Mouse (Mus musculus) cortical plate, adult 2 months (tissue): ENCODE measurements around the gene Ap5b1.

Source experiments
- CTCF ChIP-seq: fragments of 200-500 bp; IDR thresholded peaks from 2 replicates; pipeline ENCODE4 v1.5.1; 2011; ENCODE audit warnings: mild to moderate bottlenecking, control low read depth, low read length; ENCODE audit not compliant: insufficient read depth; ENCODE audit errors: extremely low read depth
- POLR2A ChIP-seq: fragments of 200-500 bp; IDR thresholded peaks from 2 replicates; pipeline ENCODE4 v1.6.1; 2011; ENCODE audit warnings: mild to moderate bottlenecking, low read length, control low read depth; ENCODE audit not compliant: insufficient read depth; ENCODE audit errors: extremely low read depth

DNA sequence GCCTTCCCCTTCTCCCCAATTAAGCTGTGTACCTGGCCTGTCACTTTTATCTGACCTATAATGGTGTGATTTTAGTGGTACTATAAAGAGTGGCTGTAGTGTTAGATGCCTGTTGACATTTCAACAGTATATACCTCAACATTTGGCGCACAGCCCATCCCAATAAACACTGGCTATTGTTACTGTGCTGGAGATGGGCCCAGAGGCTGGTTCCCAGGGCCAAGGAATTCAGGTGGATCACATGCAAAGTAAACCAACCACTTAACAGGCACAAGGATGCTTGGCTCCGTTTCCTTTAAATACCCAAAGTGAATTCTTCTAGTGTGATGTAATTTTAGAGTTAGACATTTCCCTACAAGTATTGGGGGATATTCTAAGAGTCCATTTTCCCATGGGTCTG is 47.1 kb downstream of the Ap5b1 start:
- TF ChIP-seq POLR2A (no peak), CTCF (no peak)
